Mouse (Mus musculus): Measurements from ENCODE around the gene Ckap5. TPM values are rescaled to one million over a fixed set of nuclear protein-coding genes. Genes with fewer than 3 reads are reported as not detected.

The Ckap5 gene
- total and polyA plus RNA-seq, 2 experiments from 2014 or later, result 101 to 130 TPM

- H3K27me3 ChIP-seq (ENCODE audit: insufficient read depth, low read length), result no peaks in the 10 kb centered on the region
- DNase-seq (ENCODE audit: low spot score) (no peak), ATAC-seq (ENCODE audit: low FRiP score) (no peak)
- WGBS, result 90% methylated on average over 11 of the region's 11 CpGs
- no peak overlapping the region for H3K9ac ChIP-seq (replicated peaks; ENCODE audit: low read length, poor library complexity, severe bottlenecking)
- H3K4me1 ChIP-seq (ENCODE audit: insufficient read depth, low read length), result no peaks in the 10 kb centered on the region
- H3K4me3 ChIP-seq (ENCODE audit: low read depth, low read length), result no peak overlapping the region
- TF ChIP-seq CTCF (IDR thresholded peaks at IDR 0.05), result no peak
- H3K36me3 ChIP-seq (ENCODE audit: insufficient read depth, low read length), result no peaks in the 10 kb centered on the region
- H3K9me3 ChIP-seq (ENCODE audit: low read length), result no peaks in the 10 kb centered on the region
- no peak overlapping the region for H3K27ac ChIP-seq (ENCODE audit: low read depth, low read length)
- no peak overlapping the region for H3K4me2 ChIP-seq (ENCODE audit: low read depth, low read length, poor library complexity, severe bottlenecking)
Measured at GRCm38 (mm10) chr2:91635486-91635885, 108.9 kb downstream of the Ckap5 start.

GRCm38 (mm10) chr2:91636229-91636628 lies 109.7 kb downstream of the Ckap5 start, which contains the start of gene F2:
Gene F2, minus strand, starts transcription at chr2:91636414.
- no peak for TF ChIP-seq CTCF (IDR thresholded peaks at IDR 0.05)
- DNase-seq (ENCODE audit: low spot score), result no peak
- no peak for ATAC-seq (ENCODE audit: low FRiP score)
- no peaks in the 10 kb centered on the region for H3K4me1 ChIP-seq (ENCODE audit: insufficient read depth, low read length)
- H3K36me3 ChIP-seq (ENCODE audit: insufficient read depth, low read length), result no peaks in the 10 kb centered on the region
- H3K27ac ChIP-seq (ENCODE audit: low read depth, low read length), result no peak within 1 kb of the TSS
- WGBS, result 87% methylated on average over 8 of the region's 8 CpGs
- H3K4me2 ChIP-seq (ENCODE audit: low read depth, low read length, poor library complexity, severe bottlenecking), result no peak within 1 kb of the TSS
- no peak within 1 kb of the TSS for H3K4me3 ChIP-seq (ENCODE audit: low read depth, low read length)
- H3K27me3 ChIP-seq (ENCODE audit: insufficient read depth, low read length), result no peaks in the 10 kb centered on the region
- no peak within 1 kb of the TSS for H3K9ac ChIP-seq (replicated peaks; ENCODE audit: low read length, poor library complexity, severe bottlenecking)
- no peaks in the 10 kb centered on the region for H3K9me3 ChIP-seq (ENCODE audit: low read length)

GRCm38 (mm10) chr2:91636727-91637338 lies 110.3 kb downstream of the Ckap5 start:
- WGBS, result 78% methylated on average over 5 of the region's 5 CpGs
- DNase-seq (ENCODE audit: low spot score) (no peak), ATAC-seq (ENCODE audit: low FRiP score) (no peak)
- no peak for TF ChIP-seq CTCF (IDR thresholded peaks at IDR 0.05)
- Histone ChIP-seq H3K27ac (ENCODE audit: low read depth, low read length) (no peak overlapping the region), H3K4me2 (ENCODE audit: low read depth, low read length, poor library complexity, severe bottlenecking) (no peak overlapping the region), H3K36me3 (ENCODE audit: insufficient read depth, low read length) (no peaks in the 10 kb centered on the region), H3K27me3 (ENCODE audit: insufficient read depth, low read length) (no peaks in the 10 kb centered on the region), H3K4me1 (ENCODE audit: insufficient read depth, low read length) (no peaks in the 10 kb centered on the region), H3K9me3 (ENCODE audit: low read length) (no peaks in the 10 kb centered on the region), H3K4me3 (ENCODE audit: low read depth, low read length) (no peak overlapping the region), H3K9ac (replicated peaks; ENCODE audit: low read length, poor library complexity, severe bottlenecking) (no peak overlapping the region)

- WGBS, result 86% methylated on average over 6 of the region's 6 CpGs
- no peak for TF ChIP-seq CTCF (IDR thresholded peaks at IDR 0.05)
- H3K27ac ChIP-seq (ENCODE audit: low read depth, low read length), result no peak overlapping the region
Measured at GRCm38 (mm10) chr2:91638931-91639330, 112.4 kb downstream of the Ckap5 start.

GRCm38 (mm10) chr2:91642825-91643415 lies 116.4 kb downstream of the Ckap5 start:
- H3K9ac ChIP-seq (replicated peaks; ENCODE audit: low read length, poor library complexity, severe bottlenecking), result no peak overlapping the region
- no peak for ATAC-seq (ENCODE audit: low FRiP score)
- no peak for TF ChIP-seq CTCF (IDR thresholded peaks at IDR 0.05)
- H3K27me3 ChIP-seq (ENCODE audit: insufficient read depth, low read length), result no peaks in the 10 kb centered on the region
- H3K4me1 ChIP-seq (ENCODE audit: insufficient read depth, low read length), result no peaks in the 10 kb centered on the region
- no peak for DNase-seq (ENCODE audit: low spot score)
- H3K27ac ChIP-seq (ENCODE audit: low read depth, low read length), result no peak overlapping the region
- WGBS, result 90% methylated on average over 2 of the region's 2 CpGs
- no peaks in the 10 kb centered on the region for H3K9me3 ChIP-seq (ENCODE audit: low read length)
- no peak overlapping the region for H3K4me3 ChIP-seq (ENCODE audit: low read depth, low read length)
- no peak overlapping the region for H3K4me2 ChIP-seq (ENCODE audit: low read depth, low read length, poor library complexity, severe bottlenecking)
- peaks cover 39% of the 10 kb centered on the region for H3K36me3 ChIP-seq (ENCODE audit: insufficient read depth, low read length)

More at GRCm38 (mm10) chr2:91638931-91639330, 112.4 kb downstream of the Ckap5 start:
- no peak for DNase-seq (ENCODE audit: low spot score)
- Histone ChIP-seq H3K36me3 (ENCODE audit: insufficient read depth, low read length) (peaks cover 3% of the 10 kb centered on the region), H3K9me3 (ENCODE audit: low read length) (no peaks in the 10 kb centered on the region), H3K4me2 (ENCODE audit: low read depth, low read length, poor library complexity, severe bottlenecking) (no peak overlapping the region), H3K4me1 (ENCODE audit: insufficient read depth, low read length) (no peaks in the 10 kb centered on the region), H3K27me3 (ENCODE audit: insufficient read depth, low read length) (no peaks in the 10 kb centered on the region), H3K4me3 (ENCODE audit: low read depth, low read length) (no peak overlapping the region), H3K9ac (replicated peaks; ENCODE audit: low read length, poor library complexity, severe bottlenecking) (no peak overlapping the region)
- no peak for ATAC-seq (ENCODE audit: low FRiP score)

GRCm38 (mm10) chr2:91644021-91644420 lies 117.5 kb downstream of the Ckap5 start:
- H3K27ac ChIP-seq (ENCODE audit: low read depth, low read length), result no peak overlapping the region
- peaks cover 39% of the 10 kb centered on the region for H3K36me3 ChIP-seq (ENCODE audit: insufficient read depth, low read length)
- no peaks in the 10 kb centered on the region for H3K9me3 ChIP-seq (ENCODE audit: low read length)
- no peak for DNase-seq (ENCODE audit: low spot score)
- H3K4me3 ChIP-seq (ENCODE audit: low read depth, low read length), result no peak overlapping the region
- no peak for ATAC-seq (ENCODE audit: low FRiP score)
- no peaks in the 10 kb centered on the region for H3K27me3 ChIP-seq (ENCODE audit: insufficient read depth, low read length)
- WGBS, result 96% methylated on average over 11 of the region's 11 CpGs
- H3K4me2 ChIP-seq (ENCODE audit: low read depth, low read length, poor library complexity, severe bottlenecking), result no peak overlapping the region
- H3K9ac ChIP-seq (replicated peaks; ENCODE audit: low read length, poor library complexity, severe bottlenecking), result no peak overlapping the region
- no peak for TF ChIP-seq CTCF (IDR thresholded peaks at IDR 0.05)
- no peaks in the 10 kb centered on the region for H3K4me1 ChIP-seq (ENCODE audit: insufficient read depth, low read length)

Measured in midbrain, postnatal 0 days (tissue).